Mouse (Mus musculus): Measurements from ENCODE around the gene Ccdc173.

GRCm38 (mm10) chr2:69712981-69713625 lies 76.3 kb downstream of the Ccdc173 start, which contains the start of gene Fastkd1:
- TF ChIP-seq POLR2A (IDR thresholded peaks at IDR 0.05; ENCODE audit: low read depth, low read length): peak; percentile 35; the same call in 1 of the 2 replicates
- no peak for TF ChIP-seq CTCF (IDR thresholded peaks at IDR 0.05; ENCODE audit: extremely low read depth, insufficient read length, insufficient replicate concordance, low read depth, low read length)

Measured in small intestine, adult 2 months (tissue).